Mouse (Mus musculus): ENCODE data around the gene Ube2e2. TPM values are rescaled to one million over a fixed set of nuclear protein-coding genes. Genes with fewer than 3 reads are reported as not detected.

Ube2e2 gene
- total and polyA plus RNA-seq, 2 experiments from 2014 or later = 84.5 to 167 TPM

- 89% methylated on average over 3 of the region's 3 CpGs for WGBS
- H3K36me3 ChIP-seq (ENCODE audit: insufficient read depth, low read length) = no peaks in the 10 kb centered on the region
- H3K4me3 ChIP-seq (ENCODE audit: low read depth, low read length) = no peak overlapping the region
- no peak overlapping the region for H3K27ac ChIP-seq (ENCODE audit: low read depth, low read length)
- ATAC-seq (ENCODE audit: low FRiP score) (no peak), DNase-seq (ENCODE audit: low spot score) (no peak)
- no peaks in the 10 kb centered on the region for H3K9me3 ChIP-seq (ENCODE audit: low read length)
- no peak for TF ChIP-seq CTCF (IDR thresholded peaks at IDR 0.05)
- H3K9ac ChIP-seq (replicated peaks; ENCODE audit: low read length, poor library complexity, severe bottlenecking) = no peak overlapping the region
- no peak overlapping the region for H3K4me2 ChIP-seq (ENCODE audit: low read depth, low read length, poor library complexity, severe bottlenecking)
- no peaks in the 10 kb centered on the region for H3K4me1 ChIP-seq (ENCODE audit: insufficient read depth, low read length)
- H3K27me3 ChIP-seq (ENCODE audit: insufficient read depth, low read length) = no peaks in the 10 kb centered on the region
These were observed 114.9 kb downstream of the Ube2e2 start for GRCm38 (mm10) chr14:18778993-18779675.

- no peak overlapping the region for H3K27ac ChIP-seq (ENCODE audit: low read depth, low read length)
- ATAC-seq (ENCODE audit: low FRiP score) (no peak), DNase-seq (ENCODE audit: low spot score) (no peak)
- 91% methylated on average over 5 of the region's 5 CpGs for whole genome bisulfite sequencing
- H3K9me3 ChIP-seq (ENCODE audit: low read length) = no peaks in the 10 kb centered on the region
- no peak overlapping the region for H3K4me2 ChIP-seq (ENCODE audit: low read depth, low read length, poor library complexity, severe bottlenecking)
- H3K4me1 ChIP-seq (ENCODE audit: insufficient read depth, low read length) = no peaks in the 10 kb centered on the region
- no peaks in the 10 kb centered on the region for H3K27me3 ChIP-seq (ENCODE audit: insufficient read depth, low read length)
- no peak for TF ChIP-seq CTCF (IDR thresholded peaks at IDR 0.05)
- H3K9ac ChIP-seq (replicated peaks; ENCODE audit: low read length, poor library complexity, severe bottlenecking) = no peak overlapping the region
- H3K4me3 ChIP-seq (ENCODE audit: low read depth, low read length) = no peak overlapping the region
- H3K36me3 ChIP-seq (ENCODE audit: insufficient read depth, low read length) = no peaks in the 10 kb centered on the region
These were observed 115.8 kb downstream of the Ube2e2 start for GRCm38 (mm10) chr14:18778241-18778640.

- ATAC-seq (ENCODE audit: low FRiP score) = no peak
These were observed 117.9 kb downstream of the Ube2e2 start for GRCm38 (mm10) chr14:18776132-18776531.

GRCm38 (mm10) chr14:18773724-18774123 is 120.3 kb downstream of the Ube2e2 start:
- no peak for DNase-seq (ENCODE audit: low spot score)
- Histone ChIP-seq H3K27me3 (ENCODE audit: insufficient read depth, low read length) (no peaks in the 10 kb centered on the region), H3K4me3 (ENCODE audit: low read depth, low read length) (no peak overlapping the region), H3K4me1 (ENCODE audit: insufficient read depth, low read length) (no peaks in the 10 kb centered on the region), H3K27ac (ENCODE audit: low read depth, low read length) (no peak overlapping the region), H3K9me3 (ENCODE audit: low read length) (no peaks in the 10 kb centered on the region), H3K4me2 (ENCODE audit: low read depth, low read length, poor library complexity, severe bottlenecking) (no peak overlapping the region), H3K36me3 (ENCODE audit: insufficient read depth, low read length) (no peaks in the 10 kb centered on the region), H3K9ac (replicated peaks; ENCODE audit: low read length, poor library complexity, severe bottlenecking) (no peak overlapping the region)
- 54% methylated on average over 2 of the region's 2 CpGs for WGBS
- no peak for ATAC-seq (ENCODE audit: low FRiP score)
- TF ChIP-seq CTCF (IDR thresholded peaks at IDR 0.05) = no peak

More at GRCm38 (mm10) chr14:18776132-18776531, 117.9 kb downstream of the Ube2e2 start:
- Histone ChIP-seq H3K4me2 (ENCODE audit: low read depth, low read length, poor library complexity, severe bottlenecking) (no peak overlapping the region), H3K9ac (replicated peaks; ENCODE audit: low read length, poor library complexity, severe bottlenecking) (no peak overlapping the region), H3K36me3 (ENCODE audit: insufficient read depth, low read length) (no peaks in the 10 kb centered on the region), H3K27ac (ENCODE audit: low read depth, low read length) (no peak overlapping the region), H3K4me3 (ENCODE audit: low read depth, low read length) (no peak overlapping the region), H3K9me3 (ENCODE audit: low read length) (no peaks in the 10 kb centered on the region), H3K4me1 (ENCODE audit: insufficient read depth, low read length) (no peaks in the 10 kb centered on the region), H3K27me3 (ENCODE audit: insufficient read depth, low read length) (no peaks in the 10 kb centered on the region)
- DNase-seq (ENCODE audit: low spot score) = no peak
- 79% methylated on average over 2 of the region's 2 CpGs for WGBS
- no peak for TF ChIP-seq CTCF (IDR thresholded peaks at IDR 0.05)

- Histone ChIP-seq H3K27me3 (ENCODE audit: insufficient read depth, low read length) (no peaks in the 10 kb centered on the region), H3K27ac (ENCODE audit: low read depth, low read length) (no peak overlapping the region), H3K9ac (replicated peaks; ENCODE audit: low read length, poor library complexity, severe bottlenecking) (no peak overlapping the region), H3K4me2 (ENCODE audit: low read depth, low read length, poor library complexity, severe bottlenecking) (no peak overlapping the region), H3K36me3 (ENCODE audit: insufficient read depth, low read length) (no peaks in the 10 kb centered on the region), H3K4me1 (ENCODE audit: insufficient read depth, low read length) (no peaks in the 10 kb centered on the region), H3K9me3 (ENCODE audit: low read length) (no peaks in the 10 kb centered on the region), H3K4me3 (ENCODE audit: low read depth, low read length) (no peak overlapping the region)
- TF ChIP-seq CTCF (IDR thresholded peaks at IDR 0.05) = no peak
- no peak for DNase-seq (ENCODE audit: low spot score)
- 49% methylated on average over 6 of the region's 6 CpGs for WGBS
- no peak; the same call in 1 of the 2 replicates for ATAC-seq (ENCODE audit: low FRiP score)
These were observed 134.3 kb downstream of the Ube2e2 start for GRCm38 (mm10) chr14:18759601-18760356.
